ENCODE assay signal across 9 mouse cellular contexts in genomic region chr1:66226372-66227368, GRCm38 (mm10). TPM values are rescaled to one million over a fixed set of nuclear protein-coding genes. Genes with fewer than 3 reads are reported as not detected.
DNase-seq lines count a peak whose midpoint lies in the region; ATAC-seq and TF ChIP-seq lines count a peak whose summit lies in the region.
"Had no signal": no experiment of that assay in that cellular context is flagged by ENCODE, and none has a peak within 500 bp of the region (broad histone marks: within the 10 kb centered on the region; RNA-seq: fewer than 3 reads in every experiment).

No protein-coding gene starts in this region.

- H3K4me3 ChIP-seq in intestine, embryonic 15.5 days (replicated peaks) = no peak overlapping the region
- H3K4me3 ChIP-seq in intestine, postnatal 0 days (ENCODE audit: low read depth, low read length) = no peak overlapping the region
- no peak overlapping the region for H3K4me3 ChIP-seq in stomach, embryonic 14.5 days (ENCODE audit: low read depth, low read length)
- H3K4me3 ChIP-seq in stomach, postnatal 0 days (ENCODE audit: low read depth, low read length) = no peak overlapping the region
- H3K4me3 ChIP-seq in hindbrain, embryonic 13.5 days = no peak overlapping the region

- no peaks in the 10 kb centered on the region for H3K27me3 ChIP-seq in intestine, embryonic 15.5 days (replicated peaks)
- H3K27me3 ChIP-seq in intestine, postnatal 0 days (replicated peaks; ENCODE audit: control insufficient read depth, insufficient read depth, low read length) = no peaks in the 10 kb centered on the region
- H3K27me3 ChIP-seq in stomach, embryonic 14.5 days (ENCODE audit: control insufficient read depth, insufficient read depth, low read length) = no peaks in the 10 kb centered on the region
- no peaks in the 10 kb centered on the region for H3K27me3 ChIP-seq in stomach, postnatal 0 days (ENCODE audit: control insufficient read depth, insufficient read depth, low read length)
- no peaks in the 10 kb centered on the region for H3K27me3 ChIP-seq in hindbrain, embryonic 13.5 days

- TF ChIP-seq CTCF in intestine, postnatal 0 days (IDR thresholded peaks at IDR 0.05; ENCODE audit: low read depth) = no peak
- no peak for TF ChIP-seq CTCF in stomach, postnatal 0 days (IDR thresholded peaks at IDR 0.05; ENCODE audit: low read depth)

- H3K27ac ChIP-seq in intestine, embryonic 15.5 days = no peak overlapping the region
- no peak overlapping the region for H3K27ac ChIP-seq in intestine, postnatal 0 days (ENCODE audit: low read depth, low read length)
- no peak overlapping the region for H3K27ac ChIP-seq in stomach, embryonic 14.5 days (ENCODE audit: low read length)
- H3K27ac ChIP-seq in stomach, postnatal 0 days (replicated peaks) = no peak overlapping the region
- H3K27ac ChIP-seq in hindbrain, embryonic 13.5 days = peak overlapping the region; percentile 65

- H3K4me2 ChIP-seq in intestine, embryonic 15.5 days (replicated peaks) = no peak overlapping the region
- H3K4me2 ChIP-seq in intestine, postnatal 0 days (replicated peaks; ENCODE audit: low read depth) = no peak overlapping the region
- no peak overlapping the region for H3K4me2 ChIP-seq in stomach, embryonic 14.5 days (replicated peaks; ENCODE audit: low read depth, low read length)
- H3K4me2 ChIP-seq in stomach, postnatal 0 days (replicated peaks; ENCODE audit: low read depth) = no peak overlapping the region
- H3K4me2 ChIP-seq in hindbrain, embryonic 13.5 days = no peak overlapping the region

- peak; percentile 43; the same call in 1 of the 2 replicates for ATAC-seq in intestine, embryonic 15.5 days
- ATAC-seq in intestine, postnatal 0 days = no peak
- peak; percentile 83; the same call in 1 of the 2 replicates for ATAC-seq in stomach, embryonic 14.5 days (ENCODE audit: insufficient number of reproducible peaks, insufficient read depth, low FRiP score, low read depth)
- no peak for ATAC-seq in stomach, postnatal 0 days (ENCODE audit: low FRiP score, low TSS enrichment)
- ATAC-seq in hindbrain, embryonic 13.5 days (ENCODE audit: low FRiP score) = peak; percentile 73

- DNase-seq in stomach, postnatal 0 days (ENCODE audit: low spot score) = no peak
- DNase-seq in thymus, postnatal 4 days = no peak
- no peak for DNase-seq in frontal cortex, postnatal 25 days (ENCODE audit: low spot score in 2 of 2)
- DNase-seq in left cerebral cortex, adult 18-20 months (ENCODE audit: low spot score in 2 of 2) = no peak

- H3K36me3 ChIP-seq in intestine, embryonic 15.5 days = no peaks in the 10 kb centered on the region
- H3K36me3 ChIP-seq in intestine, postnatal 0 days (ENCODE audit: control insufficient read depth, insufficient read depth) = no peaks in the 10 kb centered on the region
- H3K36me3 ChIP-seq in stomach, embryonic 14.5 days (ENCODE audit: control insufficient read depth, insufficient read depth, low read length) = no peaks in the 10 kb centered on the region
- no peaks in the 10 kb centered on the region for H3K36me3 ChIP-seq in stomach, postnatal 0 days (ENCODE audit: control insufficient read depth, insufficient read depth, low read length)
- H3K36me3 ChIP-seq in hindbrain, embryonic 13.5 days = no peaks in the 10 kb centered on the region

- no peak overlapping the region for H3K9ac ChIP-seq in intestine, embryonic 15.5 days
- H3K9ac ChIP-seq in intestine, postnatal 0 days (ENCODE audit: low read depth, low read length) = no peak overlapping the region
- H3K9ac ChIP-seq in stomach, embryonic 14.5 days (replicated peaks; ENCODE audit: low read depth, low read length) = no peak overlapping the region
- no peak overlapping the region for H3K9ac ChIP-seq in stomach, postnatal 0 days (ENCODE audit: low read length)
- H3K9ac ChIP-seq in hindbrain, embryonic 13.5 days = no peak overlapping the region

- H3K9me3 ChIP-seq in intestine, embryonic 15.5 days = no peaks in the 10 kb centered on the region
- H3K9me3 ChIP-seq in intestine, postnatal 0 days (ENCODE audit: control insufficient read depth) = no peaks in the 10 kb centered on the region
- no peaks in the 10 kb centered on the region for H3K9me3 ChIP-seq in stomach, embryonic 14.5 days (ENCODE audit: control insufficient read depth, low read depth, low read length)
- H3K9me3 ChIP-seq in stomach, postnatal 0 days (ENCODE audit: control insufficient read depth, low read length) = no peaks in the 10 kb centered on the region
- H3K9me3 ChIP-seq in hindbrain, embryonic 13.5 days = no peaks in the 10 kb centered on the region

- TF ChIP-seq EP300 in stomach, postnatal 0 days (optimal IDR thresholded peaks at IDR 0.05) = no peak

- 52% methylated on average over 7 of the region's 7 CpGs for WGBS in intestine, embryonic 15.5 days
- WGBS in intestine, postnatal 0 days = 63% methylated on average over 7 of the region's 7 CpGs
- 32% methylated on average over 7 of the region's 7 CpGs for WGBS in stomach, embryonic 14.5 days
- 41% methylated on average over 7 of the region's 7 CpGs for WGBS in stomach, postnatal 0 days
- 44% methylated on average over 7 of the region's 7 CpGs for WGBS in hindbrain, embryonic 13.5 days

- 0 out of 2 replicates have a peak, but pooled peaks cover 2% of the 10 kb centered on the region for H3K4me1 ChIP-seq in intestine, embryonic 15.5 days (replicated peaks)
- no peaks in the 10 kb centered on the region; the same call in 1 of the 2 replicates for H3K4me1 ChIP-seq in intestine, postnatal 0 days (replicated peaks; ENCODE audit: control insufficient read depth, insufficient read depth, low read length)
- H3K4me1 ChIP-seq in stomach, embryonic 14.5 days (ENCODE audit: control insufficient read depth, insufficient read depth, low read length) = 0 out of 2 replicates have a peak, but pooled peaks cover 4% of the 10 kb centered on the region
- no peaks in the 10 kb centered on the region for H3K4me1 ChIP-seq in stomach, postnatal 0 days (replicated peaks; ENCODE audit: control insufficient read depth, insufficient read depth)
- H3K4me1 ChIP-seq in hindbrain, embryonic 13.5 days (replicated peaks) = peaks cover 35% of the 10 kb centered on the region

RNA-seq across cellular contexts. Expression of gene Map2, which starts 51.6 kb away (rescaled TPM):
- polyA plus RNA-seq in intestine, embryonic 15.5 days (2015; fragmentation: Nextera tagmentation; extraction: Ambion mirVana) = 10.7 and 14.1 TPM in 2 replicates
- polyA plus RNA-seq in intestine, postnatal 0 days (2015; fragmentation: Nextera tagmentation; extraction: Ambion mirVana) = 2.2 and 3.1 TPM in 2 replicates
- polyA plus RNA-seq in stomach, embryonic 14.5 days (2014; fragmentation: Nextera tagmentation; extraction: Ambion mirVana) = 21.0 and 22.5 TPM in 2 replicates
- 3.5 and 3.8 TPM in 2 replicates for polyA plus RNA-seq in stomach, postnatal 0 days (2015; fragmentation: Nextera tagmentation; extraction: Ambion mirVana)
- 442 and 445 TPM in 2 replicates for polyA plus RNA-seq in hindbrain, embryonic 13.5 days (2015; fragmentation: Nextera tagmentation; extraction: Ambion mirVana)
- 1,000 to 10,000 TPM in 1 of 2 experiments, 100 to 1,000 TPM in 1; 953 to 1,010 TPM for total RNA-seq in left cerebral cortex, adult 18-20 months (2021)
- total RNA-seq: common myeloid progenitor, adult 5-6 weeks had no signal

Comparison
In these comparisons a context has a peak if more than half of its experiments do, and no peak if none do; other contexts are left out.
1. ATAC-seq: peak in intestine, embryonic 15.5 days (single experiment), stomach, embryonic 14.5 days (single experiment) and hindbrain, embryonic 13.5 days (single experiment); none in intestine, postnatal 0 days (single experiment) and stomach, postnatal 0 days (single experiment).
2. RNA of gene Map2, which starts 51.6 kb away (polyA plus RNA-seq): 442 to 445 TPM in hindbrain, embryonic 13.5 days; 21.0 to 22.5 TPM in stomach, embryonic 14.5 days, 10.7 to 14.1 TPM in intestine, embryonic 15.5 days, 3.5 to 3.8 TPM in stomach, postnatal 0 days and 2.2 to 3.1 TPM in intestine, postnatal 0 days; every median in the first group is over 10 times any median in the second.